Mouse (Mus musculus): ENCODE measurements around the gene Nacad.

GRCm38 (mm10) chr11:6604604-6604936 lies 1.3 kb downstream of the Nacad start:
- TF ChIP-seq POLR2A (IDR thresholded peaks at IDR 0.05; ENCODE audit: low read depth, low read length) (no peak), CTCF (IDR thresholded peaks at IDR 0.05; ENCODE audit: extremely low read depth, insufficient read length, insufficient replicate concordance, low read depth, low read length) (no peak)
